ENCODE assay signal across 8 mouse cellular contexts in the genomic region with DNA sequence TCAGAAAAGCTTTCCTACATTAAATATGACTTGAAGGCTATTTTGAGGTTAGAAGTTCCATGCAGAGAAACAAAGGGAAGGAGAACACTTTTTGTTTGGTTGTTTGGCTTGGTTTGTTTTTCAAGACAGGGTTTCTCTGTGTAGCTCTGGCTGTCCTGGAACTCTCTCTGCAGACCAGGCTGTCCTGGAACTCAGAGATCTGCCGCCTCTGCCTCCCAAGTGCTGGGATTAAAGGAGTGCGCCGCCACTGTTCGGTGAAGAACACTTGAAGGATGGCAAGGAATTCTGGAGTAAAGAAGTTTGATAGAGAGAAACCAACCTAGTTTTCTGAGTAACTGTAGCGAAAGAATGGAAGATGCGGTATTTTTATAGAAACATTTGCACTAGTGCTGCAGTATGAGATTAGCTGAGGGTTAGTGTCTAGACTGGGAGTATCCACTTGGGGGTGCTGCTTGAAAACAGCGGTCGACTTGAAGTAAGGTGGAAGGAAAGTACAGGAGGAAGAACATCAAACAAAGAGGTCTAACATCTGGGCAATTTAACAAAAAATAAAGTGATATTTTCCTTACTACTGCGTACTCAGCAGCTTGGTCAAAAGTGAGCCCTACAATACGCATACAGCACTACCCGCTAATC. TPM values are rescaled to one million over a fixed set of nuclear protein-coding genes. Genes with fewer than 3 reads are reported as not detected.
DNase-seq lines count a peak whose midpoint lies in the region; ATAC-seq and TF ChIP-seq lines count a peak whose summit lies in the region.

No protein-coding gene starts in this region.

- no peaks in the 10 kb centered on the region for H3K9me3 ChIP-seq in heart, embryonic 10.5 days
- H3K9me3 ChIP-seq in erythroblast, embryonic 14.5 days (ENCODE audit: control insufficient read depth, low read length), result peaks cover 4% of the 10 kb centered on the region
- no peaks in the 10 kb centered on the region for H3K9me3 ChIP-seq in limb, embryonic 14.5 days (ENCODE audit: control insufficient read depth, low read length)
- no peaks in the 10 kb centered on the region for H3K9me3 ChIP-seq in neural tube, embryonic 15.5 days (replicated peaks)

- peak; percentile 87 for DNase-seq in heart, embryonic 10.5 days (ENCODE audit: low spot score)
- no peak for DNase-seq in heart, postnatal 14 days
- no peak for DNase-seq in limb, embryonic 14.5 days (ENCODE audit: low spot score)
- no peak for DNase-seq in cerebellum, adult 18-20 months
- no peak for DNase-seq in adrenal gland, postnatal 14 days

- H3K36me3 ChIP-seq in heart, embryonic 10.5 days, result 0 out of 2 replicates have a peak, but pooled peaks cover under 1% of the 10 kb centered on the region
- H3K36me3 ChIP-seq in erythroblast, embryonic 14.5 days (ENCODE audit: control insufficient read depth), result peaks cover 18% of the 10 kb centered on the region
- peaks cover 4% of the 10 kb centered on the region; the same call in 1 of the 2 replicates for H3K36me3 ChIP-seq in limb, embryonic 14.5 days (ENCODE audit: control insufficient read depth, insufficient read depth, low read length)
- no peaks in the 10 kb centered on the region for H3K36me3 ChIP-seq in neural tube, embryonic 15.5 days

- peak overlapping the region; percentile 77 for H3K9ac ChIP-seq in limb, embryonic 14.5 days (ENCODE audit: low read depth, low read length, severe bottlenecking)
- peak overlapping the region; percentile 44 for H3K9ac ChIP-seq in neural tube, embryonic 15.5 days (replicated peaks)

- no peak for TF ChIP-seq POLR2A in limb, embryonic 14.5 days (IDR thresholded peaks at IDR 0.05; ENCODE audit: borderline replicate concordance, extremely low read depth, insufficient read depth, insufficient read length)

- peak; percentile 80 for ATAC-seq in CD4-positive, CD25-positive, alpha-beta regulatory T cell, adult 4 months
- ATAC-seq in limb, embryonic 14.5 days (ENCODE audit: low FRiP score, low read depth), result peak; percentile 83
- ATAC-seq in neural tube, embryonic 15.5 days (ENCODE audit: low FRiP score), result peak; percentile 83

- peak overlapping the region; percentile 44 for H3K4me2 ChIP-seq in limb, embryonic 14.5 days (replicated peaks; ENCODE audit: low read depth, low read length, severe bottlenecking)
- peak overlapping the region; percentile 71 for H3K4me2 ChIP-seq in neural tube, embryonic 15.5 days

- no peaks in the 10 kb centered on the region for H3K27me3 ChIP-seq in heart, embryonic 10.5 days (ENCODE audit: insufficient read depth, poor library complexity, severe bottlenecking)
- no peaks in the 10 kb centered on the region for H3K27me3 ChIP-seq in erythroblast, embryonic 14.5 days (ENCODE audit: control insufficient read depth)
- no peaks in the 10 kb centered on the region for H3K27me3 ChIP-seq in limb, embryonic 14.5 days (ENCODE audit: control insufficient read depth, insufficient read depth, low read length)
- H3K27me3 ChIP-seq in neural tube, embryonic 15.5 days (replicated peaks), result no peaks in the 10 kb centered on the region

- H3K4me3 ChIP-seq in heart, embryonic 10.5 days, result peak overlapping the region; percentile 88
- H3K4me3 ChIP-seq in erythroblast, embryonic 14.5 days (replicated peaks), result peak overlapping the region; percentile 98
- peak overlapping the region; percentile 82 for H3K4me3 ChIP-seq in limb, embryonic 14.5 days (replicated peaks; ENCODE audit: low read length)
- H3K4me3 ChIP-seq in neural tube, embryonic 15.5 days (replicated peaks), result peak overlapping the region; percentile 96

- peaks cover 23% of the 10 kb centered on the region for H3K4me1 ChIP-seq in heart, embryonic 10.5 days
- peaks cover 54% of the 10 kb centered on the region for H3K4me1 ChIP-seq in erythroblast, embryonic 14.5 days (ENCODE audit: control insufficient read depth)
- H3K4me1 ChIP-seq in limb, embryonic 14.5 days (ENCODE audit: control insufficient read depth, insufficient read depth, low read length), result peaks cover 7% of the 10 kb centered on the region; the same call in 1 of the 2 replicates
- peaks cover 17% of the 10 kb centered on the region for H3K4me1 ChIP-seq in neural tube, embryonic 15.5 days

- WGBS in heart, embryonic 10.5 days, result 2% methylated on average over 11 of the region's 11 CpGs
- WGBS in limb, embryonic 14.5 days, result 1% methylated on average over 11 of the region's 11 CpGs
- WGBS in neural tube, embryonic 15.5 days, result 1% methylated on average over 11 of the region's 11 CpGs

- H3K27ac ChIP-seq in heart, embryonic 10.5 days, result peak overlapping the region; percentile 96
- H3K27ac ChIP-seq in limb, embryonic 14.5 days (replicated peaks; ENCODE audit: low read depth, low read length), result peak overlapping the region; percentile 94
- peak overlapping the region; percentile 90 for H3K27ac ChIP-seq in neural tube, embryonic 15.5 days (replicated peaks)

- intact Hi-C loops in heart, postnatal 14 days (cut with DNase I), result no loop called here

RNA-seq across cellular contexts. Expression of a gene that starts 10.9 kb away (rescaled TPM):
- 62.2 and 79.7 TPM in 2 replicates for polyA plus RNA-seq in heart, embryonic 10.5 days (2016; fragmentation: Nextera tagmentation; extraction: Ambion mirVana)
- 10 to 100 TPM; 54.4 to 61.0 TPM for total RNA-seq in heart, postnatal 14 days (2021)
- 10 to 100 TPM; 43.6 to 47.2 TPM for polyA plus RNA-seq in CD4-positive, CD25-positive, alpha-beta regulatory T cell, adult 4 months (2017; shearing (Covaris generic))
- 65.5 and 65.9 TPM in 2 replicates for polyA plus RNA-seq in erythroblast, embryonic 14.5 days (2012)
- polyA plus RNA-seq in limb, embryonic 14.5 days (2012; rRNA removed), result 412 and 480 TPM in 2 replicates
- polyA plus RNA-seq in limb, embryonic 14.5 days (2014; fragmentation: Nextera tagmentation; extraction: Ambion mirVana), result 93.8 and 108 TPM in 2 replicates
- polyA plus RNA-seq in neural tube, embryonic 15.5 days (2015; fragmentation: Nextera tagmentation; extraction: Ambion mirVana), result 93.4 and 93.9 TPM in 2 replicates
- 63.1 and 82.7 TPM in 2 replicates for total RNA-seq in adrenal gland, postnatal 14 days (2021)

RNA-seq across cellular contexts. Expression of a gene that starts 11.2 kb away (rescaled TPM):
- 38.9 and 50.2 TPM in 2 replicates for polyA plus RNA-seq in heart, embryonic 10.5 days (2016; fragmentation: Nextera tagmentation; extraction: Ambion mirVana)
- 10 to 100 TPM; 13.8 to 14.1 TPM for total RNA-seq in heart, postnatal 14 days (2021)
- 10 to 100 TPM; 20.3 to 20.4 TPM for polyA plus RNA-seq in CD4-positive, CD25-positive, alpha-beta regulatory T cell, adult 4 months (2017; shearing (Covaris generic))
- polyA plus RNA-seq in erythroblast, embryonic 14.5 days (2012), result 1.9 and 3.3 TPM in 2 replicates
- polyA plus RNA-seq in limb, embryonic 14.5 days (2012; rRNA removed), result 61.5 and 76.4 TPM in 2 replicates
- polyA plus RNA-seq in limb, embryonic 14.5 days (2014; fragmentation: Nextera tagmentation; extraction: Ambion mirVana), result 40.5 and 50.5 TPM in 2 replicates
- 16.1 and 24.0 TPM in 2 replicates for polyA plus RNA-seq in neural tube, embryonic 15.5 days (2015; fragmentation: Nextera tagmentation; extraction: Ambion mirVana)
- total RNA-seq in adrenal gland, postnatal 14 days (2021), result 32.9 and 33.8 TPM in 2 replicates

RNA-seq across cellular contexts. Expression of a gene that starts 19.8 kb away (rescaled TPM):
- 80.2 and 117 TPM in 2 replicates for polyA plus RNA-seq in heart, embryonic 10.5 days (2016; fragmentation: Nextera tagmentation; extraction: Ambion mirVana)
- 10 to 100 TPM; 16.4 to 17.2 TPM for total RNA-seq in heart, postnatal 14 days (2021)
- polyA plus RNA-seq in CD4-positive, CD25-positive, alpha-beta regulatory T cell, adult 4 months (2017; shearing (Covaris generic)), result 10 to 100 TPM; 67.5 to 86.6 TPM
- 3.1 and 3.4 TPM in 2 replicates for polyA plus RNA-seq in erythroblast, embryonic 14.5 days (2012)
- 40.5 and 64.1 TPM in 2 replicates for polyA plus RNA-seq in limb, embryonic 14.5 days (2012; rRNA removed)
- polyA plus RNA-seq in limb, embryonic 14.5 days (2014; fragmentation: Nextera tagmentation; extraction: Ambion mirVana), result 73.5 and 74.7 TPM in 2 replicates
- 59.4 and 67.9 TPM in 2 replicates for polyA plus RNA-seq in neural tube, embryonic 15.5 days (2015; fragmentation: Nextera tagmentation; extraction: Ambion mirVana)
- total RNA-seq in adrenal gland, postnatal 14 days (2021), result 59.2 and 62.9 TPM in 2 replicates

RNA-seq across cellular contexts. Expression of a gene that starts 52.6 kb away (rescaled TPM):
- 7.1 and 7.4 TPM in 2 replicates for polyA plus RNA-seq in heart, embryonic 10.5 days (2016; fragmentation: Nextera tagmentation; extraction: Ambion mirVana)
- 1 to 10 TPM; 6.3 to 6.5 TPM for total RNA-seq in heart, postnatal 14 days (2021)
- 1 to 10 TPM; 2.6 to 4.7 TPM for polyA plus RNA-seq in CD4-positive, CD25-positive, alpha-beta regulatory T cell, adult 4 months (2017; shearing (Covaris generic))
- 0.04 and 0.06 TPM in 2 replicates for polyA plus RNA-seq in erythroblast, embryonic 14.5 days (2012)
- polyA plus RNA-seq in limb, embryonic 14.5 days (2012; rRNA removed), result 4.2 and 5.1 TPM in 2 replicates
- 5.6 and 6.0 TPM in 2 replicates for polyA plus RNA-seq in limb, embryonic 14.5 days (2014; fragmentation: Nextera tagmentation; extraction: Ambion mirVana)
- polyA plus RNA-seq in neural tube, embryonic 15.5 days (2015; fragmentation: Nextera tagmentation; extraction: Ambion mirVana), result 5.4 and 7.8 TPM in 2 replicates
- 10.7 and 11.3 TPM in 2 replicates for total RNA-seq in adrenal gland, postnatal 14 days (2021)

RNA-seq across cellular contexts. Expression of a gene that starts 57.6 kb away (rescaled TPM):
- polyA plus RNA-seq in heart, embryonic 10.5 days (2016; fragmentation: Nextera tagmentation; extraction: Ambion mirVana), result 16.0 and 16.6 TPM in 2 replicates
- total RNA-seq in heart, postnatal 14 days (2021), result 10 to 100 TPM; 12.9 to 16.5 TPM
- polyA plus RNA-seq in CD4-positive, CD25-positive, alpha-beta regulatory T cell, adult 4 months (2017; shearing (Covaris generic)), result 10 to 100 TPM in 1 of 2 experiments, 1 to 10 TPM in 1; 9.1 to 12.8 TPM
- polyA plus RNA-seq in erythroblast, embryonic 14.5 days (2012), result 0.07 TPM in 1 of 2 replicates, not detected in the other
- polyA plus RNA-seq in limb, embryonic 14.5 days (2012; rRNA removed), result 13.7 and 15.6 TPM in 2 replicates
- polyA plus RNA-seq in limb, embryonic 14.5 days (2014; fragmentation: Nextera tagmentation; extraction: Ambion mirVana), result 13.6 and 15.7 TPM in 2 replicates
- polyA plus RNA-seq in neural tube, embryonic 15.5 days (2015; fragmentation: Nextera tagmentation; extraction: Ambion mirVana), result 20.5 and 21.3 TPM in 2 replicates
- total RNA-seq in adrenal gland, postnatal 14 days (2021), result 15.3 and 17.0 TPM in 2 replicates
